Mouse (Mus musculus): ENCODE results near the gene Tjp3.

DNA sequence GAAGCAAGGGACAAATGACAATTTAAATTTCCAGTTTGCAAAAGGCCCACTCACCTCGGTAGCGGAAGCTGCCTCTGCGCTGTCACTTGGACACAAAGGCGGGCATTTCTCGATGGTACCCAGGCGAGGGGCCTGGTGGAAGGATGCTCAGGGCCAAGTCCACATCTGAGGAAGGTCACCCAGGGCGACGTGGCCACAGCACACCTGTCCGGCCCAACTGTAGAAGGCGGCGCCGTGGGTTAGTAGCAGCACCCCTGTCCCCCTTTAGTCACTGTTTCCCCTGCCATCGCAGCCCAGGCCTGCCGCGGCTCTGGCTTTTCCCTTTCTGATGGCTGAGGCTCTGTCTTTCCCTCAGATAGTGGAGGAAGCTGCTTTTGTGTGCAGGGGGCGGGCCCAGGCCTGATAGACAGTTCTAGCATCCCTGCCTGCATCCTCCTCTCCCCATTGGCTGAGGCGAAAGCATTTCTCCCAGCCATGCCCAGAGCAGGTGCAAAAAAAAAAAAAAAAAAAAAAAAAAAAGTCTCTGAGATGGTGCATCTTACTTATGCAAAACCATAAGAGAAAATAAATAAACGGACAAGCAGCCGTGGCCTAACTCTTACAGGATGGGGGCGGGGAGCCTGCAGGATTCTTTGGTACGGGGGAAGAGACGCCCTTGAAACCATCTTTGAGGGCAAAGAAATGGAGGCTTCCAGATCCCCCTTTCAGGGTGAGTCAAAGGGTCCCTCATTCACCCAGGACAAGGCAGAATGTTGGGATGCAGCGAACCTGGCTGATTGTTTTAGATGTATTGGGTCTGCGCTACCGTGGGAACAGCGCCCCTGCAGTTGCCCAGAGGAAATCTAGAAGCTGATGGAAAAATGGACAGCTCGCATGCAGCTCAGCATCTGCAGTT, 60.7 kb downstream of the Tjp3 start, which contains the start of gene Atcay:
- TF ChIP-seq POLR2A (IDR thresholded peaks at IDR 0.05; ENCODE audit: extremely low read depth, insufficient read depth, low read length) (peak; percentile 98), CTCF (IDR thresholded peaks at IDR 0.05; ENCODE audit: extremely low read depth, insufficient read depth, low read length) (peak; percentile 61)
